Mouse (Mus musculus) spleen, adult 12 weeks (tissue): ENCODE results near the gene Rbfox3.

Experiments
- DNase-seq: peaks from one replicate; pipeline ENCODE4 v3.0.0; 2022; ENCODE audit warnings: low spot score

The Rbfox3 gene

DNA sequence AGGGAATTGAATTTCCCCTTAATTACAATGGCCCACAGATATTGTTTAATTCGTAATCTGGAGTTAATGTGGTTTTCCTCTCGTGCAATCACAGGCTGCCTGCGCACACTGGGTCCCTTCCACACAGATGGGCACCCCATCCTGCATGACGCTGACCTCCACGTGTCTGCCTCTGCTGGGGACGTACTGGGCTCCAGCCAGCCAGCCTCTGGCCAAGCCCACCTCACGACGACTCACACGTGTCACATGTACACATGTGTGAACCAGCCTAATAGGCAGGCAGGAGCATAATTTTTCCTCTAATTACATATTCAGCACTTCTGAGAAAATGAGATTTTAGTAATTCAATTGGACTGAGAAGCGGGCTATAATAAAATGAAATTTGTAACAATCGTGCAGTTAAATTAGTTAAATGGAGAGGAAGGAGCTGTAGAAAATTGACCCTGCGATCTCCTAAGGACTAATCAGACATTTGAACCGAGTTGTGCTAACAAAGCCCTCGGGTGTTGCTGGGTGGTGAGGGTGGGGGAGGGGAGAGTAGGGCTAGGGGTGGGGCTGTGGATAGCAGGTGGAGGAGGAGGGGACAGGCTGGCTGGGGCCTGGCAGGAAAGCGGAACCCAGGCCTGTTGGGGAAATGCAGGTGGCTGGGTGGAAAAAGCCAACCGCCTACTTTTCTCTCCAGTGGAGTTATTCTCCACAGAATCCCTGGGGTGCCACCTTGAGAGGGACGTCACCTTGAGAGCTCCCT, 360.4 kb downstream of the Rbfox3 start:
- no peak for DNase-seq

DNA sequence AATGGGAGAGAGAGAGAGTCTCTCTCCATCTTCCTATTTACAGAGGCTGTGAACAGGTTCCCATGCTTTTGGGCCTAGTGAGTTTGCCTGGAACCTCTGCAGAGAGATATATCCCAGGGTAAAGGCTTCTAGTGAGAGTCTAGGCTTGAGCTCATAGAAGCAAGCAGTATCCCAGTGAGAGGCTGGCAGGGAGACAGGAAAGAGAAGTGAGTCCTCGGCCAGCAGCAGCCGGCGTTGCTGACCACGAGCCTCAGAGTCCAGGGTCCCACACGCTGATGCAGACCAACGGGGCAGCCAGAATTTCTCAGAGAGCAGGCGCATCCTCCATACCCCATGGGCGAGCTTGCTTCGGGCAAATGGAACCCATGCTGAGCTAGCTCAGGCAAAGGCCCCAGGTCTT, 363.2 kb downstream of the Rbfox3 start:
- no peak for DNase-seq

DNA sequence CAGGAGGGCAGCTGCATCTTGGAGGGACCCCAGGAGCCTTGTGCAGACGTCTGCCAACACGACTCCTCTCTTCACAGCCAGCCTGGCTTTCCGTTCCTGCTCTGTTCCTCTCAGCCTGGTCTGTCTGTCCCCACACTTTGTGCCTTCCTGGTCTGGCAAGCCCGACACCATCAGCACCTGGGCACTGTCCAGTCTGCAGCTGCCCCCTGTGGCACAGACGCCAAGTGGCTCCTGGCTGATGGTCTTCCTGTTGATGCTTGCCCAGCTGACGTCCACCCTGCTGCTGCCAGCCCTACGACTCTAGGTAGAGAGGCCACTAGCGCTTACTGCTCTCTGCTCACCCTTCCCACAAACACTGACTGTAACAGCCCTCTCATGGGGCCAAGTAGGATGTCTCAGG, 365.1 kb downstream of the Rbfox3 start:
- DNase-seq = no peak

DNA sequence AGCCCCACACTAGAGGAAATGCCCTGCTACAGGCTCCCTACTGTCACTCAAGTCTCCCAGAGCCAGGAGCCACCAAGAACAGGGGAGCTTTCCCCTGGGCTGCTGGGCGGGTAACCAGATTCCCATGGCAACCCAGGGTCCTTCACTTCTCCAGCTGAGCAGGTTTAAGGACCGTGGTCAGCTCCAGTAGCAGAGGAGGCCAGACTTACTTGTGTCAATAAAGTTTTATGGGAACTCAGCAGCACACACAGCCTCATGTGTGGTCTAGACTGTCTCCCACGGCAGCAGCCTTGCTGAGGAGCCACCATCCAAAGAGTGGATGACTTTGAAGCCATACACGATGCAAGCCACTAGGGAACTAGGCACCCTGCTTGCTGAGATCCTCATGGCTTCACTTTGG, 365.7 kb downstream of the Rbfox3 start:
- no peak for DNase-seq

DNA sequence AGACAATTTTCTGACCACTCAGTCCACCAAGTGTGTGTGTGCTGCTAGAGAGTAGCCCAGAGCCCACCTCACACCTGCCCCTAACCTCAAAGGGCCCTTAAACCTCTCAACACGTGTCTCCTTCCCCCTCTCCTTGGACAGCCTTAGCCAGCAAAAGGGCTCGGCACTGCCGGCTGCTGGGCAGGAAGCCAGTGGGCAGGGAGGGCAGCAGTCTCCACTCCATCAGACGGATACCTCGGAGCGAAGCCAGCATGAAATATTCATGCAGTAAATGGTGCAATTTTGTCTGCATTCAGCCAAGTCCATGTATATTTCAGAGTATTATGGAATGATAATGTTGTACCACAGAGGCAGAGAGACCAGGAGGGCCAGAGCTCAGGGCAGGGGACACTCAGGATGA, 366.8 kb downstream of the Rbfox3 start:
- DNase-seq = no peak

DNA sequence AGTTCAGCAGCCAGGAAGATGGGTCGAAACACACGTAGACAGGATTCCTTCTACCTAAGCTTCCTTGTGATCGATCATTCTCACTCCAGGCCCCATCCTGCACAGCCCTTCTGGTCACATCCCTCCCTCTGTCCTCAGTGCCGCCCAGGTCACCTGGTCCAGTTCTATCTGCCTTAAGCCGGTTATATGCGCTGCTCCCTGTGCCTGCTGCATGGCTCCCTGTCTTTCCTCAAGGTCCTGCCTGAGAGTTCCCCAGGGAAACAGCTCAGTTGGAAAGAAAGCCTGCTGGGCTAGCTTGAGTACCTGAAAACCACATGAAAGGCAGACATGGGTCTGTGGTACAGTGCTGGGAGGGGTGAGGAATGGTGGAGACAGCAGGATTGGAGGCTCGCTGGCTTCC, 368.5 kb downstream of the Rbfox3 start:
- DNase-seq = no peak

DNA sequence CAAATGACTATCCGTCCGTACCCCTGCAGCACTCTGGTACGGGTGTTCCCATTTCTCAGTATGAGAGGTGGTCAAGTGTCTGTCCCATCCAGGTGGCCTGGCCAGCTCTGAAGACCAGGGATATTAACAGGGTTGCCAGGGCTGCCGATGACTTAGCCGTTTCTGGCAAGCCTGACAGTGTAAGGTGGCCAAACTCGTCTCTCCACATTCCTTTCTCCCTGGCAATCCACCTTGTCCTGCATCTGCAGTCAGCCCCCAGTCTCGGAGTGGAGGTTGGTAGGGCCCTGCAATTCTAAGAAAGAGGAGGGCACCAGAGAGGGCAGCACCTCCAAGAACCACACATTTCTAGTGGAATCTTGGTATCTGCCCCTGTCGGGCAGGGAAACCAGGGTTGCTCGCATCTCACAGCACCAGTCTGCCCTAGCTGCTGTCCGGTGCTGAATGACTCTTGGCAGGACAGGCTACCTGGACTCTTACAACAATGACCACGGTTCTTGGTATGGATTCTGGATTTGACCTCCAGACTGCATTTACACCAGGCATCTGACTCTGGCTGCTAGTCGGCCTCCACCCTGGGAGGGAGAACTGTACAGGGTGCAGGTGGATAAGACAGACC, 370.9 kb downstream of the Rbfox3 start:
- no peak for DNase-seq

DNA sequence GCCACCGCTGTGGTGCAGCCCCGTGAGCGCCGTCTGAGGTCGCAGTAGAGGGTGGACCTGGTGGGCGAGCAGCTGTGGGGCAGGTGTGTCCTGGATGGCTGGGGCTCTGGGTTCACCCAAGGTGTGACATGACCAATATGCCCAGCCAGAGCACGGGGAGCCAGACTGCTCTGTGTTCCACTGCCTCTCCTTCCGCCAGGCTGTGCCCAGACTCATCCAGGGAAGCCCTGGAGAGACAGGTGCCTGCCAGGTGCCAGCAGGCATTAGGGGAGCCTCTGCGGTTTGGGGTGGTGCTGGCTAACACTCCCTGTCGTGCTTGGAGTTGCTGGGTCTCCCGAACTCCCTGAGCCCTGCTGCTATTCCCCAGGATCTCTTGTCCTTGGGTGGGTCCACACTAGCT, 373.4 kb downstream of the Rbfox3 start:
- DNase-seq = no peak

DNA sequence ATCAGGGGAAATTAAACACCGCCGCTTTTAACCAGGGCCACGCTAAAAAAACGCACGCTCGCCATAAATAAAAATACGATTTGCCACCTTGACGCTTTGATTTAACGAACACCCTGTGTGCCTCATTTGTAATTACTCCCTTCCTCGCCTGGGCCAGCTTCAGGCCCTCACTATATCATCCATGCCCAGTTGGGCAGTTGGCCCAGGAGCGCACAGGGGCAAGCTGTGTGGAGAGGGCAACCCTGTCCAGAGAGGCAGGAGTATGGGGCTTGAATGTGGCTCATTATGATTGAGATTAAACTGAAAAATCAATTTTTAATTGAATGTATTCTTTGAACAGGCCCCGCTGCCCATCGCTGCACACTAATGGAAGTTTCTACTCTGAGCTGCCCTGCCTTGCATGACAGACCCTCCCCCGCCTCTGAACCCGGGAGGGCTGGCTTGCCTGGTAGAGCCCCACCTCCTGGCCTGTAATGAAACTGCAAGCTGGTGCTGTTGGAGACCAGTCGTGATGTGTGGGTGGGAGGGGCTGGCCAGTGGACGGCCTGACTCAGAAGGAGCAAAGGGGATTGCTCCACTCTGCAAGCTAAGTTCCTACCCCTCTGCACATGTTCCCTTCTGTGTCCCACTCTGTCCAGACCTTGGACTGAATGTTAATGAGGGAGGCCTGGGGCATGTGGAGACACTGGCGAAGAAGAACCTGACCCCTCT, 376.9 kb downstream of the Rbfox3 start:
- DNase-seq = no peak

DNA sequence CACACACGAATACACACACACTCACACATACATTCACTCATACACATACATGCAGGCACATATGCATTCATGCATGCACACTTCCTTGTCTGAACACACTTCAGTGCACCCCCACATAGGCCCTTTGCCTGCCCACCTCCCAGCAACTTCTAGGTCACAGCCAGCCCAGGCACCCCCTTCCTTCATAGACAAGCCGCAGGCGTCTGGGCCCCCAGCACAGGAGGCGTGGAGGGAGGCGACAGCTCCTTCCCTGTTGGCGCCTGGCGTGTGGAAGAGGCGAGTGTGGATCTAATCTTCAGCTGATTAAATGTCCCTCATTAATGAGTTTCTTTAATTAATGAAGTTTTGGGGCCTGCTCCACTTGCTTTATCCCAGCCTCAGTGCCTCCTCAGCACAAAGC, 381.1 kb downstream of the Rbfox3 start:
- no peak for DNase-seq

DNA sequence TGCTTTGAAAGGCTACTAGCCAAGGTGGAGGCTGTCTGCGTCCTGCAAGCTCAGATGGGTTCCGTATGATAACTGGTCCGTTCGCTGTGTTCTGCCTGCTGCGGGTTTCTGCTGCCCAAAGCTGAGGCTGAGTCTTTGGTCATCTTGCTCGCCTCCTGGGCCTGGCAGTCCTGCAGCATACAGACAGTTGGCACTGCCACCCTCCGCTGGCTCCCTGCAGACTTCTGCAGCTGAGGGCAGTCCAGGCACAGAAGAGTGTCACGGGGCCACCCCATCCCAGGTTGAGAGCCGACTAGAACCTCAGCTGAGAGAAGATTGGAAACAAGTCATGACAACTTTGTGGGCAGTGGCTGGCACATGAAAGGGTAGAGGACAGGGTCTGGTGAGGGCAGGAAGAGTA, 382.6 kb downstream of the Rbfox3 start:
- DNase-seq = no peak

DNA sequence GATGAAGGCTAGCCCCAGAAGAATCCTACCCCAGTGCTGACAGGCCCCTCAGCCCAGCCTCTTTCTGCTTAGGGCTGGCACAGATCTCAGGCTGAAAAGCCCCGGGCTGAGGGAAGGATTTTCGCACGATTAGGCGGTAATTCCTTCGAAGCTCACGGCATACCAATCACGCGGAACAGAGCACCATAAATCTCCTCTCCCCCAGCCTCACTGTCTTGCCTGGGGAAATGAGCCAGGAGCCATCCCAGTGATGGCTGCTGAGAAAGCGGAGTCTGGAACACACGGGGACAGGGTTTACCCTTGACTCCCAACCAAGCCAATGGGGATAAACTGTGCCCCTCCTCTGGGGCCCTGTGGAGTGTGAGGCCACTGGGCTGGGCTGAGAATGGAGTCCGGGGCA, 386.3 kb downstream of the Rbfox3 start:
- no peak for DNase-seq

DNA sequence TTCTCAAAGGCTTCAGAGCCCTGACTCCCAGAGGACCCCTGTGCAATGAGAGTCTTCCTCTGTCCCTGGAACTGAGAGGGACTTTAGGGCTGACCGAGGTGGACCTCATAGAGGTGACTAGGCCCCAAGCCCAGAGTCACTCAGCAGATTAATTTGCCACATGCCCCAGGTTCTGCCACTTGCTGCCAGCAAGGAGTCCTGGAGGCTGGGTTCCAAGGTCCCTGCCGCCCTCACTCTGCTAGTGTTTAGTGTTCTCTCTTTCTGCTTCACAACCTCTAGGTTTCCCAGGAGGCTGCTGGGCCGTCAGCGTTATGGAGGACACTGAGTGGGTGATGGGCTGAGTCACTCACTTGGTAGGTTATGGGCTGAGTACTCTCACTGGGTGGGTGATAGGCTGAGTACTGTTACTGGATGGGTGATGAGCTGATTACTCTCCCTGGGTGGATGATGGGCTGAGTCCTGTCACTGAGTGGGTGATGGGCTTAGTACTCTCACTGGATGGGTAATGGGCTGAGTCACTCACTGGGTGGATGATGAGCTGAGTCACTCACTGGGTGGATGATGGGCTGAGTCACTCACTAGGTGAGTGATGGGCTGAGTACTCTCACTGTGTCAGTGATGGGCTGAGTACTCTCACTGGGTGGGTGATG, 387.8 kb downstream of the Rbfox3 start:
- DNase-seq = no peak

DNA sequence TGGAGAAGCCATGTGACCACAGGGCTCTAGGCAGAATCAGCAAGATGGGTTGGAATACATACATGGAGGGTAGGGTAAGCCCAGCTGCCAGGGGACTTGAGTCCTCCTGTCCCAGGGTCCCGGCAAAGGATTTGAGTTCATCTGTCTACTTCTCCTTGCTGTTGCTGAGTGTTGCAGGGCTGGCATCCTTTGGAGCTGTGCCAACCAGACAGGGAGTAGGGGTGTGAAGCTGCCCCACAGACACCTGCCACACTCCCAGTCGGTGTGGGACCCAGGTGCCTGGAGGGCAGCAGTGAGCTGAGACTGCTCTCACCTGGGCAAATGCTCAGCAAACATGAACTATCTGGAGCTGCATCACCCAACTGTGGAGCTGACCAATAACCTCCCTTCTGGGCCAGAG, 390.5 kb downstream of the Rbfox3 start:
- no peak for DNase-seq

DNA sequence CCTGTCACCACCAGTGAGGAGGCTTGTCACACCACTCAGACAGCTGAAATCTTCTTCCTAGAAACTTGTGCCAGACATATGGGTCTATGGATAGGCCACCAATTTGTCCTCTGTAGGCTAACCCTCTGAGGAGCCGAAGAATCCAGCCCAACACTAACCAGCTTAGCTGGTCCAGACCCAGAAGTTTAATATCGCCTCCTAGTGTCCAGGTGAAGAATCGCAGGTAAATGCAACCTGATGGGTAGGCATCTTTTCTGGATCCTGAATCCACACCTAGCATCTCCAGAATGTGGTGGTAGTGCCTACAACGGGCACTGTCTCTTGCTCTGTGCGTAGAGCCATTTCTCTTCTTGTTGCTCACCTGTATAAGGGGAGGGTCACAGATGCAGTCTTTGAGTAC, 391.1 kb downstream of the Rbfox3 start:
- no peak for DNase-seq

DNA sequence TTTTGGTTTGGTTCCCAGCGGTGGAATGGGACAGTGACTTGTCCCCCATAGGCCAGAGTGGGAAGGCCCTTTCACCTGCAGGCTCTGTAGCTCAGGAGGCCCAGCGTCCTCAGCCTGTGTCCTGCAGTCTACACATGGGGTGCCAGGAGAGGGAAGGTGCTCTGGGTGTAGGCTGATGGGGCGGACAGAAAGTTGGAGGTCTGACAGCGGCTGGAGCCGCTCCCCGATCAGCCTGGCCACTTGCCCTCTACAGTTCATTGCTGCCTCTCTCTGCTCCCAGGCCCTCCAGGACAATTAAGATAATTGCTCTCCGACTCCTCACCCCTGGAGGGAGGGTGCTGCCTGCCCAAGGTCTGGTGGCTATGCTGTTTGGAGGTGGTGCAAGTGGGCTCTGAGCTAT, 392.7 kb downstream of the Rbfox3 start:
- DNase-seq = no peak

DNA sequence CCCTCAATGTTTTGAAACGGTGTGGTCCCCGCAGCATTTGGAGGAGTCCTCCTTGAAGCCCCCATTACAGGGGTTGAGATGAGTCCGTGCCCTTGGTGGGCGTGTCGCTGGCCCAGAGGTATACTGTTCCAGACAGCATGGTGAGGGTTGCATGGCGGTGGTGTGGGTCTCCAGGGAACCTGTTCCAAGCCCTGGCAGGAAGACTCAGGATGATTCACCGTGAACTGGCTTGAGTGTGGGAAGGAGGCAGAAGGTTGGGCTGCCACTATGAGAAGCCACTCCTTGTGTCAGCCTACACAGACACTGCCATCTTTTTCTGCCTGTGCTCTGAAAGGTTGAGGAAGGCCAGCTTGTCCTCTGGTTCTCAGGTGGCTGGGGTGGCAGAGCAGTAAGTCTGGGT, 393.5 kb downstream of the Rbfox3 start:
- DNase-seq = no peak

DNA sequence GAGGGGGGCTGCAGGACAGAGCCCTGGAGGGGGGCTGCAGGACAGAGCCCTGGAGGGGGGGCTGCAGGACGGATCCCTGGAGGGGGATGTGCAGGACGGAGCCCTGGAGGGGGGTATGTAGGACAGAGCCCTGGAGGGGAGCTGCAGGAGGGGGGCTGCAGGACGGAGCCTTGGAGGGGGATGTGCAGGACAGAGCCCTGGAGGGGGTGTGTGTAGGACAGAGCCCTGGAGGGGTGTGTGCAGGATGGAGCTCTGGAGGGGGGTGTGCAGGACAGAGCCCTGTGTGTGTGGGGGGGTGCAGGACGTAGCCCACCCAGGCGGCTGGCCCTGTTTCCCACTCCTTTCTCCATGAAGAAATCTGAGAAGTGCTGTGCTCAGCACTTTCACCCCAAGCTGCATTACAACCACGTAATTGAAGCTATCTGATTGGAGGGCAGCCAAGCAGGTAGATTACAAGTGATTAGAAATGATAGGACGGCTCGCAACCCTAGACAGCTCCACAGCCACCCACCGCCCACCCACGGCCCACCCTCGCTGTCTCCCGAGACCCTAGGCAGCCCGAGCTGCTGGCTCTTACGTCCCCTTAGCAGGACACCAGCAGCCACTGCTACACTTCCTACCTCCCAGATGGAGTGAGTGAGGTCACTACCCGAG, 399.0 kb downstream of the Rbfox3 start:
- DNase-seq = no peak

DNA sequence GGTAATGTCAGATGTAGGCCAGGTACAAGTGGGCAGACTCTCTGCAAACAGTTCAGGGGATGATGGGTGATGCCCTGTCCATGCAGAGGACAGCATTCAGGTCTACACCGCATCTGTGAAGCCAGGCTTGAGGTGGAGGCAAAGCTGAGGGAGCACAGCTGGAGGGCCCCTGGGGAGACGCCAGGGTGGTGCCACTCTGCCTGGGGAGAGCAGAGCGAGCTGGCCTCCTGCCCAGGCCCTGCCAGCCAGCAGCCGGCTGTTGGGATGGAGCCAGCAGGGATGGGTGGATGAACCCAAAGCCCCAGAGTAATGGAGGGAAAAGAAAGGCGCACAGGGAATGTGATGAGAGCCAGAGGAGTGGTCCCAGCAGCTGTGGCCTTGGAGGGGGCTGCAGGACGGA, 399.5 kb downstream of the Rbfox3 start:
- no peak for DNase-seq

DNA sequence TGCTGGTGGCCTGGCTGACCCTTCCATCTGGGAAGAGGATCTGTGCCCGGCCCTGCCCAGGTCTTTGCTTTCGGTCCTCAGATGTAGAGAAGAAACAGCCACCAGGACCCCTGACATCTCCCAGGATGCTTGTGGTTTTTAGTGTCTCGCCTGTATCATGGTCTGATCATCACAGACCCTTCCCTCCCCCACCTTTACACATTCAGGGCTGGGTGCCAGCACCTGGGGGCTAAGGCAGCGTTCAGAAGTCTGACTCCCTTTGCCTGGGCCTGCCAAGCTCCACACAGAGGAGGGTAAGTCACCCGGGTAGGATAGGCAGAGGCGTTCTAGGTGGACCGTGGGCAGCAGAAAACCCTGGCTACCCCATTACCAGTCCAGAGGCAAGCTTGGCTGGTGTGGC, 403.1 kb downstream of the Rbfox3 start:
- no peak for DNase-seq

DNA sequence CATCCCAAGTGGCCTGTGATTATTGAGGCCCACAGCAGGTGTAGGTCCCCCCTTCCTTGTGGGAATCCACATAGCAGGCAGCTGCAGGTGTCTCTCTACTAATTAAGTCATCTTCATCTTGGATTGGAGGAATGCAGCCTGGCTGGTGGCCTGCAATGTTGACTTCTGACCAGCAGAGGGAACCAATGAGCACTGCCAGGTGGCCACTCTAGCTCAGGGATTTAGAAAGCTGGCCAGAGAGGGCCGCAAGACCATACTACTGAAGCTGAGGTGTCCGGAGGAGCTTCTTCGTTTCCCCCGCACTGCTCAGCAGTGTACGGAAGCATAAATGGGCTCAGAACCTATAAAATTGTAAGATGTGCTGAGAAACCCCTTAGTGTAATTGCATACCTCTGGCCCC, 403.5 kb downstream of the Rbfox3 start:
- DNase-seq = peak; percentile 40

DNA sequence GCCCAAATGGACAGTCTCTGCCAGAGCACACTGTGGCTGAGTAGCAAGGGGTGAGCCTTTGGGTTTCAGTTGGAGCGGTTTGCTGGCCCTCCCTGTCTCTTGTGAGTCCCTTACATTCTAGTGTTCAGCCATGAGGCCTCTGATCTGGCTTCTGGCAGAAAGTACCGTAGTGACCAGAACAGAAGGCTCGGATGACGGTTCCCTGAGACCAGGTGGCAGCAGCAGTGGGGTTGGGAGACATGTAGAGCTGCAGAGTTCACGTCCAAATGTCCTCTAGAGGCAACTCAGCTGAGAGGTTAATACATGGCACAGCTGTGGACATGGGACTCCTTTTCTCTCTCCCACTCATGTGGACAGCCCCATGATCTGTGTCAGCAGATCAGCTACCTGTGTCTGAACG, 404.3 kb downstream of the Rbfox3 start:
- DNase-seq = no peak

DNA sequence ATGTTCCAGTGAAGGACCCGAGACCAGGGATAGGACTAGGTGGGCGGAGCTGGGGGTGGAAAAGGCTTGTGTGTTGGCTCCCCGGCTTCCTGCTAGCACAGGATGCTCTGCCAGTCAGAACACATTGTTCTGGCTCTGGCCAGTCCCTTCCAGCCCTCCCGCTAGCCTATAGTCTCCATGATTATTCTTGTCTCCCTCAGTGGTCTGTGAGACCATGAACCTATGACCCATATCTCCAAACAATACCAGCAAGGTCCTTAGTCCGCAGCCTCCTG, 407.3 kb downstream of the Rbfox3 start:
- no peak for DNase-seq
